Mouse (Mus musculus) kidney, adult 8-10 months (tissue): ENCODE measurements around the gene Ptprb.

ENCODE experiments used
- DNase-seq, 2 experiments: peaks; one replicate each; pipeline ENCODE4 v3.0.0; 2022

The Ptprb gene

GRCm38 (mm10) chr10:116428026-116428780, 152.9 kb downstream of the Ptprb start:
- no peak for DNase-seq

- DNase-seq: no peak
Measured at GRCm38 (mm10) chr10:116432421-116432820, 157.1 kb downstream of the Ptprb start.

- DNase-seq: no peak
Measured at GRCm38 (mm10) chr10:116435455-116435854, 160.1 kb downstream of the Ptprb start.
